Mouse (Mus musculus) megakaryocyte, adult 5-6 weeks (primary cell): ENCODE results near the gene Memo1. TPM values are rescaled to one million over a fixed set of nuclear protein-coding genes. Genes with fewer than 3 reads are reported as not detected.

Experiments
- ATAC-seq: 2 replicates; pipeline ENCODE4 v1.8.0; 2016; ENCODE audit warnings: mild to moderate bottlenecking, inconsistent platforms; ENCODE audit not compliant: poor library complexity, severe bottlenecking
- total RNA-seq, 2 experiments: library from RNA; stranded (forward) in 1 of 2; stranded (reverse) in 1 of 2; fragments of 153-499, 151-499 nt in 1 of 2; fragments of 221-1000, 200-1000 nt in 1 of 2; gene quantifications; 2 replicates each; pipeline versions ENCODE4 v1.2.3 to v1.2.4; 2015 to 2017

The Memo1 gene
- total RNA-seq, 2 experiments from 2014 or later, result 64.4 to 71.4 TPM

DNA sequence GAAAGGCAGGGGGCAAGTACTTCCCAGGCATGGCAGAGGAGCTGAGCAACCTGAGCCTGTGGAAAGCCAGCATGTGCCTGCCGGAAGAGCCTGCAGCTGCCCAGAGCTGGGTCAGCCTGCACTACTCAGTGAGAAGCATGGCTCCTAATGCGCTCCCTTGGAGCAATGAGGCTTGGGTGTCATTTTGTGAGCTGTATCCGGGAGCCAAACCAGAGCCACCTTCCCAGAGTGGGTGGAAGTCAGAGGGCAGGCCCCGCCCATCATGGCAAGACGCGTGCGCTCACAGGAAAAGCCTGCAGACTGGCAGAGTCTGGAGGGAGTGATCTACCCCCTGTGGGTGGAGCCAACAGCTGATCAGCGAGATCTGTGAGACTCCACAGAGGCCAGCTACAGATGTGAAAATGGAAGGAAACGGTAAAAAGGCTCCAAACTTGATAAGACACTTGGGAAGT, 135.9 kb downstream of the Memo1 start:
- peak; percentile 99 for ATAC-seq

DNA sequence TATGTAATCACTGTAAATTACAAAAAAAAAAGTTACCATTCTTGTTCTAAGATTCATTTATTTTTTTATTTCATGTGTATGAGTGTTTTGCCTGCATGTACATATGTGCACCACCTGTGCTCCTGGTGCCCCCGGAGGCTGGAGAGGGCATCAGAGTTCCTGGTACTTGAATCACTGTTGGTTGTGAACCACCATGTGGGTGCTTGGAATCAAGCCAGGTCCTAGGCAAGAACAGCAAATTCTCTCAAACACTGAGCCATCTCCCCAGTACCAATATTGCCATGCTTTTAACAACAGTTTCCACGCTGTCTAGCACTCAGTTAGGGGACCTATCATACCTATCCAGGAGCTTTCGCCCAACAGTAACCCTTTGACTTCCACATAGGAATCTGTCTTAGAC, 137.2 kb downstream of the Memo1 start:
- ATAC-seq, result no peak

Other genes with a start within 250 kb of the Memo1 start
- not detected in 2 replicates for gene Srd5a2, start 247.6 kb downstream of the Memo1 start, total RNA-seq (2015)
- gene Srd5a2, start 247.6 kb downstream of the Memo1 start, total RNA-seq (2017), result not detected in 2 replicates
- 112 and 124 TPM in 2 replicates for gene Dpy30, start 28.4 kb upstream of the Memo1 start, total RNA-seq (2015)
- gene Dpy30, start 28.4 kb upstream of the Memo1 start, total RNA-seq (2017), result 69.1 and 84.8 TPM in 2 replicates
- gene Spast, start 43.5 kb upstream of the Memo1 start, total RNA-seq (2015), result 24.2 and 26.0 TPM in 2 replicates
- 38.2 and 39.7 TPM in 2 replicates for gene Spast, start 43.5 kb upstream of the Memo1 start, total RNA-seq (2017)
- 14.1 and 15.9 TPM in 2 replicates for gene Slc30a6, start 100.1 kb upstream of the Memo1 start, total RNA-seq (2015)
- 7.8 and 12.2 TPM in 2 replicates for gene Slc30a6, start 100.1 kb upstream of the Memo1 start, total RNA-seq (2017)
- gene Nlrc4, start 163.6 kb upstream of the Memo1 start, total RNA-seq (2015), result 7.3 and 9.3 TPM in 2 replicates
- gene Nlrc4, start 163.6 kb upstream of the Memo1 start, total RNA-seq (2017), result 12.1 and 12.5 TPM in 2 replicates
- 61.3 and 82.9 TPM in 2 replicates for gene Yipf4, start 194.0 kb upstream of the Memo1 start, total RNA-seq (2015)
- 60.1 and 62.7 TPM in 2 replicates for gene Yipf4, start 194.0 kb upstream of the Memo1 start, total RNA-seq (2017)
- gene Birc6, start 232.8 kb upstream of the Memo1 start, total RNA-seq (2015), result 129 and 144 TPM in 2 replicates
- 124 and 159 TPM in 2 replicates for gene Birc6, start 232.8 kb upstream of the Memo1 start, total RNA-seq (2017)